Mouse (Mus musculus) stomach, embryonic 15.5 days (tissue): ENCODE measurements around the gene Zbtb20. TPM values are rescaled to one million over a fixed set of nuclear protein-coding genes. Genes with fewer than 3 reads are reported as not detected.

Experiments used
- ATAC-seq: fragments of 200-750 bp; cut with Nextera tagmentation; 2 replicates; pipeline ENCODE4 v1.8.0; 2017; ENCODE audit warnings: low read depth, moderate number of reproducible peaks, moderate TSS enrichment; ENCODE audit not compliant: insufficient read depth, low FRiP score
- H3K27ac ChIP-seq: fragments of 300-500 bp; sonication (generic); 2 replicates; pipeline ENCODE4 v1.5.1; 2015; ENCODE audit warnings: mild to moderate bottlenecking, inconsistent platforms
- H3K27me3 ChIP-seq: fragments of 300-500 bp; sonication (generic); replicated peaks from 2 replicates; pipeline ENCODE4 v1.6.1; 2015; ENCODE audit warnings: inconsistent platforms
- H3K36me3 ChIP-seq: fragments of 300-500 bp; sonication (generic); 2 replicates; pipeline ENCODE4 v1.6.1; 2015; ENCODE audit warnings: inconsistent platforms
- H3K4me1 ChIP-seq: fragments of 300-500 bp; sonication (generic); 2 replicates; pipeline ENCODE4 v1.6.1; 2015; ENCODE audit warnings: inconsistent platforms
- H3K4me2 ChIP-seq: fragments of 300-500 bp; sonication (generic); 2 replicates; pipeline ENCODE4 v1.6.1; 2015; ENCODE audit warnings: mild to moderate bottlenecking, inconsistent platforms
- H3K4me3 ChIP-seq: fragments of 300-500 bp; sonication (generic); replicated peaks from 2 replicates; pipeline ENCODE4 v1.5.1; 2015; ENCODE audit warnings: inconsistent platforms
- H3K9ac ChIP-seq: fragments of 300-500 bp; sonication (generic); 2 replicates; pipeline ENCODE4 v1.6.1; 2015; ENCODE audit warnings: inconsistent platforms
- H3K9me3 ChIP-seq: fragments of 300-500 bp; sonication (generic); 2 replicates; pipeline ENCODE4 v1.6.1; 2016; ENCODE audit warnings: inconsistent platforms
- WGBS: fragments of 180-500 bp; shearing (Covaris S2); methylation state at CpG from one replicate; pipeline ENCODE4 v1.1.7; 2015; 5-methylcytosine and 5-hydroxymethylcytosine counted together
- polyA plus RNA-seq: library from polyadenylated mRNA; unstranded; fragments of >200 nt; fragmentation: Nextera tagmentation; extraction: Ambion mirVana; gene quantifications from 2 replicates; pipeline ENCODE4 v1.2.1, GENCODE M21; 2015

Zbtb20 gene
- polyA plus RNA-seq, 1 experiment from 2014 or later = 23.4 TPM

- Histone ChIP-seq H3K4me1 (no peaks in the 10 kb centered on the region), H3K4me2 (no peak overlapping the region), H3K27me3 (no peaks in the 10 kb centered on the region), H3K27ac (no peak overlapping the region), H3K4me3 (no peak overlapping the region), H3K9ac (no peak overlapping the region), H3K9me3 (no peaks in the 10 kb centered on the region), H3K36me3 (no peaks in the 10 kb centered on the region)
- WGBS = 91% methylated on average over 8 of the region's 8 CpGs
- no peak for ATAC-seq
Measured at GRCm38 (mm10) chr16:43637241-43637640, 761.6 kb downstream of the Zbtb20 start.

GRCm38 (mm10) chr16:43638406-43639049 lies 762.8 kb downstream of the Zbtb20 start:
- Histone ChIP-seq H3K9me3 (no peaks in the 10 kb centered on the region), H3K4me1 (no peaks in the 10 kb centered on the region), H3K27me3 (no peaks in the 10 kb centered on the region), H3K27ac (no peak overlapping the region), H3K9ac (no peak overlapping the region), H3K36me3 (no peaks in the 10 kb centered on the region), H3K4me3 (no peak overlapping the region), H3K4me2 (no peak overlapping the region)
- no peak for ATAC-seq
- WGBS = 71% methylated on average over 21 of the region's 21 CpGs

GRCm38 (mm10) chr16:43641230-43641629 lies 765.5 kb downstream of the Zbtb20 start:
- Histone ChIP-seq H3K27me3 (no peaks in the 10 kb centered on the region), H3K9me3 (no peaks in the 10 kb centered on the region), H3K27ac (no peak overlapping the region), H3K9ac (no peak overlapping the region), H3K4me3 (no peak overlapping the region), H3K4me2 (no peak overlapping the region), H3K36me3 (no peaks in the 10 kb centered on the region), H3K4me1 (no peaks in the 10 kb centered on the region)
- 70% methylated on average over 8 of the region's 8 CpGs for WGBS
- no peak for ATAC-seq

- no peak for ATAC-seq
- 60% methylated on average over 4 of the region's 4 CpGs for WGBS
- no peaks in the 10 kb centered on the region for H3K9me3 ChIP-seq
- H3K4me3 ChIP-seq = no peak overlapping the region
- H3K36me3 ChIP-seq = no peaks in the 10 kb centered on the region
- no peak overlapping the region for H3K4me2 ChIP-seq
- no peak overlapping the region for H3K27ac ChIP-seq
- H3K27me3 ChIP-seq = no peaks in the 10 kb centered on the region
- H3K4me1 ChIP-seq = no peaks in the 10 kb centered on the region
- H3K9ac ChIP-seq = no peak overlapping the region
Measured at GRCm38 (mm10) chr16:43645879-43646278, 770.2 kb downstream of the Zbtb20 start.

GRCm38 (mm10) chr16:43646943-43647342 lies 771.3 kb downstream of the Zbtb20 start:
- Histone ChIP-seq H3K27me3 (no peaks in the 10 kb centered on the region), H3K9ac (no peak overlapping the region), H3K4me1 (no peaks in the 10 kb centered on the region), H3K4me3 (no peak overlapping the region), H3K9me3 (no peaks in the 10 kb centered on the region), H3K36me3 (no peaks in the 10 kb centered on the region), H3K4me2 (no peak overlapping the region), H3K27ac (no peak overlapping the region)
- no peak for ATAC-seq
- WGBS = 74% methylated on average over 3 of the region's 3 CpGs

- Histone ChIP-seq H3K27ac (no peak overlapping the region), H3K36me3 (no peaks in the 10 kb centered on the region), H3K27me3 (no peaks in the 10 kb centered on the region), H3K4me1 (no peaks in the 10 kb centered on the region), H3K9me3 (no peaks in the 10 kb centered on the region), H3K4me2 (no peak overlapping the region), H3K9ac (no peak overlapping the region), H3K4me3 (no peak overlapping the region)
- WGBS = 88% methylated on average over 1 of the region's 1 CpGs
- ATAC-seq = no peak
Measured at GRCm38 (mm10) chr16:43647641-43648040, 772.0 kb downstream of the Zbtb20 start.

GRCm38 (mm10) chr16:43650355-43651080 lies 774.8 kb downstream of the Zbtb20 start:
- Histone ChIP-seq H3K4me2 (no peak overlapping the region), H3K4me3 (no peak overlapping the region), H3K4me1 (no peaks in the 10 kb centered on the region), H3K9me3 (no peaks in the 10 kb centered on the region), H3K9ac (no peak overlapping the region), H3K36me3 (no peaks in the 10 kb centered on the region), H3K27me3 (no peaks in the 10 kb centered on the region), H3K27ac (no peak overlapping the region)
- WGBS = 90% methylated on average over 3 of the region's 3 CpGs
- no peak for ATAC-seq

GRCm38 (mm10) chr16:43653288-43653687 lies 777.6 kb downstream of the Zbtb20 start:
- no peaks in the 10 kb centered on the region for H3K27me3 ChIP-seq
- no peak overlapping the region for H3K4me3 ChIP-seq
- no peak overlapping the region for H3K27ac ChIP-seq
- H3K9ac ChIP-seq = no peak overlapping the region
- H3K9me3 ChIP-seq = no peaks in the 10 kb centered on the region
- no peaks in the 10 kb centered on the region for H3K36me3 ChIP-seq
- no peaks in the 10 kb centered on the region for H3K4me1 ChIP-seq
- WGBS = 70% methylated on average over 2 of the region's 2 CpGs
- no peak for ATAC-seq
- no peak overlapping the region for H3K4me2 ChIP-seq

GRCm38 (mm10) chr16:43654269-43654668 lies 778.6 kb downstream of the Zbtb20 start:
- H3K27ac ChIP-seq = no peak overlapping the region
- no peaks in the 10 kb centered on the region for H3K27me3 ChIP-seq
- no peaks in the 10 kb centered on the region for H3K4me1 ChIP-seq
- H3K4me2 ChIP-seq = no peak overlapping the region
- ATAC-seq = no peak
- H3K9me3 ChIP-seq = no peaks in the 10 kb centered on the region
- WGBS = 81% methylated on average over 3 of the region's 3 CpGs
- no peak overlapping the region for H3K9ac ChIP-seq
- H3K36me3 ChIP-seq = no peaks in the 10 kb centered on the region
- H3K4me3 ChIP-seq = no peak overlapping the region

- no peak for ATAC-seq
Measured at GRCm38 (mm10) chr16:43655183-43655787, 779.6 kb downstream of the Zbtb20 start.

GRCm38 (mm10) chr16:43661576-43661975 lies 785.9 kb downstream of the Zbtb20 start:
- no peak overlapping the region for H3K4me2 ChIP-seq
- no peak overlapping the region for H3K9ac ChIP-seq
- 89% methylated on average over 5 of the region's 5 CpGs for WGBS

More at GRCm38 (mm10) chr16:43655183-43655787, 779.6 kb downstream of the Zbtb20 start:
- H3K9ac ChIP-seq = no peak overlapping the region
- H3K4me1 ChIP-seq = no peaks in the 10 kb centered on the region
- H3K4me3 ChIP-seq = no peak overlapping the region
- no peaks in the 10 kb centered on the region for H3K9me3 ChIP-seq
- H3K27ac ChIP-seq = no peak overlapping the region
- 77% methylated on average over 6 of the region's 6 CpGs for WGBS
- H3K36me3 ChIP-seq = no peaks in the 10 kb centered on the region
- H3K27me3 ChIP-seq = no peaks in the 10 kb centered on the region
- no peak overlapping the region for H3K4me2 ChIP-seq

More at GRCm38 (mm10) chr16:43661576-43661975, 785.9 kb downstream of the Zbtb20 start:
- H3K27me3 ChIP-seq = no peaks in the 10 kb centered on the region
- no peaks in the 10 kb centered on the region for H3K9me3 ChIP-seq
- no peak for ATAC-seq
- no peak overlapping the region for H3K4me3 ChIP-seq
- H3K27ac ChIP-seq = no peak overlapping the region
- H3K36me3 ChIP-seq = no peaks in the 10 kb centered on the region
- H3K4me1 ChIP-seq = no peaks in the 10 kb centered on the region
